Mouse (Mus musculus) forebrain, embryonic 13.5 days (tissue): Measurements from ENCODE around the gene Gm17268. TPM values are rescaled to one million over a fixed set of nuclear protein-coding genes. Genes with fewer than 3 reads are reported as not detected.

Source experiments
- ATAC-seq: fragments of 200-750 bp; cut with Nextera tagmentation; 2 replicates; pipeline ENCODE4 v1.8.0; 2017
- H3K27ac ChIP-seq: fragments of 300-500 bp; sonication (generic); 2 replicates; pipeline ENCODE4 v1.5.1; 2015; ENCODE audit warnings: inconsistent platforms, mild to moderate bottlenecking, moderate library complexity
- H3K27me3 ChIP-seq: fragments of 300-500 bp; sonication (generic); 2 replicates; pipeline ENCODE4 v1.6.1; 2015; ENCODE audit warnings: mild to moderate bottlenecking, inconsistent platforms
- H3K36me3 ChIP-seq: fragments of 300-500 bp; sonication (generic); 2 replicates; pipeline ENCODE4 v1.6.1; 2015; ENCODE audit warnings: mild to moderate bottlenecking, inconsistent platforms; ENCODE audit not compliant: poor library complexity, severe bottlenecking
- H3K4me1 ChIP-seq: fragments of 300-500 bp; sonication (generic); 2 replicates; pipeline ENCODE4 v1.6.1; 2015; ENCODE audit warnings: inconsistent platforms
- H3K4me2 ChIP-seq: fragments of 300-500 bp; sonication (generic); 2 replicates; pipeline ENCODE4 v1.6.1; 2015; ENCODE audit warnings: inconsistent platforms, mild to moderate bottlenecking, moderate library complexity
- H3K4me3 ChIP-seq: fragments of 300-500 bp; sonication (generic); 2 replicates; pipeline ENCODE4 v1.5.1; 2015; ENCODE audit warnings: mild to moderate bottlenecking, inconsistent platforms
- H3K9ac ChIP-seq: fragments of 300-500 bp; sonication (generic); 2 replicates; pipeline ENCODE4 v1.6.1; 2015; ENCODE audit warnings: mild to moderate bottlenecking, inconsistent platforms
- H3K9me3 ChIP-seq: fragments of 300-500 bp; sonication (generic); replicated peaks from 2 replicates; pipeline ENCODE4 v1.6.1; 2016; ENCODE audit warnings: inconsistent platforms
- WGBS: fragments of 180-500 bp; shearing (Covaris S2); methylation state at CpG from one replicate; pipeline ENCODE4 v1.1.7; 2015; 5-methylcytosine and 5-hydroxymethylcytosine counted together
- polyA plus RNA-seq: library from polyadenylated mRNA; unstranded; fragments of >200 nt; fragmentation: Nextera tagmentation; extraction: Ambion mirVana; gene quantifications from 2 replicates; pipeline ENCODE4 v1.2.1, GENCODE M21; 2015

The Gm17268 gene
- polyA plus RNA-seq, 1 experiment from 2014 or later, result not detected

GRCm38 (mm10) chr11:81999469-81999868, 38.9 kb downstream of the Gm17268 start:
- Histone ChIP-seq H3K4me1 (no peaks in the 10 kb centered on the region), H3K27ac (no peak overlapping the region), H3K27me3 (no peaks in the 10 kb centered on the region), H3K36me3 (no peaks in the 10 kb centered on the region), H3K9ac (no peak overlapping the region), H3K9me3 (no peaks in the 10 kb centered on the region), H3K4me2 (no peak overlapping the region), H3K4me3 (no peak overlapping the region)
- no peak for ATAC-seq
- WGBS, result 86% methylated on average over 4 of the region's 4 CpGs

DNA sequence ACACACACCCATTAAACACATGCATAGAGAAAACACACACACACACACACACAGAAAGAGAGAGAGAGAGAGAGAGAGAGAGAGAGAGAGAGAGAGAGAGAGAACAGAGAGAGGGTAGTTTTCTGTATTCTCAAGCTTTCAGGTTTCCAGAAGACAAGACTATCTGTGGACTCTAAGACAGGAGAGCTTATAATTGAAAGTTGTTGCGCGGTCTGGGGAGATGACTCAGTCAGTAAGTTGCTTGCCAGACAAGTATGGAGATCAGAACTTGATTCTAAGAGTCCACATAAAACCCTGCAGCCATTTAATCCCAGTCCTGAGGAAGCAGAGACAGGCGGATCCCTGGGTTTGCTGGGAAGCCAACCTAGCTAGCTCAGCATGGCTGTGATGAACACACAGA, 39.7 kb downstream of the Gm17268 start:
- Histone ChIP-seq H3K27ac (no peak overlapping the region), H3K4me3 (no peak overlapping the region), H3K4me2 (no peak overlapping the region), H3K4me1 (no peaks in the 10 kb centered on the region), H3K36me3 (no peaks in the 10 kb centered on the region), H3K9me3 (no peaks in the 10 kb centered on the region), H3K27me3 (no peaks in the 10 kb centered on the region), H3K9ac (no peak overlapping the region)
- ATAC-seq, result no peak
- whole genome bisulfite sequencing, result 94% methylated on average over 3 of the region's 3 CpGs

DNA sequence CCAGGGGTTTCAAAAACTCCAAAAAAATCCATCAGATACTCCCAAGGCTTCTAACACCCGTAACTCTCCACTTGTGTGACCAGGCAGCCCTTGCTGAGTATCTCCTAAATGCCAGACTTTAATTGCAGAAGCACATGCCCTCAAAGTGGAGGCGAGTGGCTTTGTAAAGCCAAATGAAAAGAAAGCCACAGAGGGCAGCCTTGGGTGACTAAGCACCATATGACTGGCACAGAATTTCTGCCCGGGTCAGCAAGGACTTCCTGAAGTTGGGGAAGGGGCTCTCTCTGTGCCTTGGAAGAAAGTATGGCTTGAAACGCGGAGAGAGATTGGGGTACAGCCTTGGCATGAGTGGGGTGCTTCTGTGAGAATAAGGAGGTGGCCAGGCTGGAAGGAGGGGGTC, 41.3 kb downstream of the Gm17268 start:
- whole genome bisulfite sequencing, result 89% methylated on average over 5 of the region's 5 CpGs
- Histone ChIP-seq H3K27me3 (no peaks in the 10 kb centered on the region), H3K36me3 (no peaks in the 10 kb centered on the region), H3K27ac (no peak overlapping the region), H3K4me1 (no peaks in the 10 kb centered on the region), H3K4me3 (no peak overlapping the region), H3K9me3 (no peaks in the 10 kb centered on the region), H3K9ac (no peak overlapping the region), H3K4me2 (no peak overlapping the region)
- ATAC-seq, result no peak

DNA sequence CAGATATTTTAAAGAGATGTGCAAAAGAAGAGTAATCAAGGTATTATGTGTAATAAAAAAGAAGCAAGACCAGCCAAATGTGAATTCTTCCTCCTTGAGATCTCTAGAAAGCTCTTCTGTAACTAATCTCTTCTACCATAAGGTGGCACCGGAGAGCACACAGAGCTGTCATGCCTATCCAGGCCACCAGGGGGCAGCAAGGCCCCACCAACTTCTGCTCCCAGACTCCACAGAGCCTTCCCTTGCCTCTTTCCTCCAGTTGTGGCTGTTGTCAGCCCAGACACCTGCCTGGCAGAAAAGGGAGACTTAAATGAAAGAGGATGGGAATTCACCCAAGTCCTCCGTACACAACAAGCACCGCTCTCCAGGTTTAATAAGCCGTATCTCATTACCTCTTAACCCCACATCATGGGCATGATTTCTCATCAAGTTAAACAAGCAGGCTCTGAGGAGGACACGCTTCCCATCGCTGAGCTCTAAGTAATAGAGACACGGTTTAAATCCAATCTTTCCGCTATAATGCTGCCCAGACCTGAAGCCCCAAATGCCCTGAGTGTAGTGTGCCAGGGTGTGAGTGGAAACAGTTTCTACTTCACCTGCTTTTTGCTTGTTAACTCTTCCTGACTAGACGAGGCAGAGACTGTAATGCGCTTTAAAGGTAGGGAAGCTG, 42.1 kb downstream of the Gm17268 start:
- Histone ChIP-seq H3K9me3 (no peaks in the 10 kb centered on the region), H3K9ac (no peak overlapping the region), H3K4me2 (no peak overlapping the region), H3K27ac (no peak overlapping the region), H3K4me3 (no peak overlapping the region), H3K36me3 (no peaks in the 10 kb centered on the region), H3K27me3 (no peaks in the 10 kb centered on the region), H3K4me1 (no peaks in the 10 kb centered on the region)
- WGBS, result 69% methylated on average over 10 of the region's 10 CpGs
- 0 out of 2 replicates have a peak, but pooled peaks have one; percentile 36 for ATAC-seq

- no peaks in the 10 kb centered on the region for H3K36me3 ChIP-seq
Observed at GRCm38 (mm10) chr11:81983146-81983545, 55.2 kb downstream of the Gm17268 start.

DNA sequence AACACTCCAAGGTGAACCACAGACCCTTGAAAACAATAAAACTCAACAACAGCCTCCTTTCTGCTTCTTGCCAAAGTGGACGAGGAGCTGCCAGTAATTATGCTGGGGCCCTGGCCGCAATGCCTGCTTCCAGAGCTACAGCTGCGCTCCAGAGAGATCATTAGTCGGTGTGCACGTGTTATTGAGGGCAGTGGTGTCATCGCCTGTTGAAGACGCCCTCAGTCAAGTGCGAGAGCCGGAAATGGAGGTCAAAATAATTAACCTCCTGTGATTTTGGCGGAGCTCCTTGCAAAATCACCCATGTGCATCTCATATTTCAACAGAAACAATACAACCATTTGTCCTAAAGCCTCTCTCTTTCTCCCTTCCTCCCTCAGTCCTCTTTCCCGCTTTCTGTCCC, 56.2 kb downstream of the Gm17268 start:
- Histone ChIP-seq H3K36me3 (no peaks in the 10 kb centered on the region), H3K27me3 (0 out of 2 replicates have a peak, but pooled peaks cover 3% of the 10 kb centered on the region), H3K27ac (no peak overlapping the region), H3K9me3 (no peaks in the 10 kb centered on the region), H3K4me1 (peaks cover 13% of the 10 kb centered on the region), H3K9ac (no peak overlapping the region), H3K4me3 (no peak overlapping the region), H3K4me2 (no peak overlapping the region)
- WGBS, result 34% methylated on average over 11 of the region's 11 CpGs
- ATAC-seq, result no peak

More at GRCm38 (mm10) chr11:81983146-81983545, 55.2 kb downstream of the Gm17268 start:
- no peak for ATAC-seq
- H3K27me3 ChIP-seq, result 0 out of 2 replicates have a peak, but pooled peaks cover 3% of the 10 kb centered on the region
- no peak overlapping the region for H3K4me2 ChIP-seq
- H3K9me3 ChIP-seq, result no peaks in the 10 kb centered on the region
- H3K27ac ChIP-seq, result no peak overlapping the region
- 35% methylated on average over 5 of the region's 5 CpGs for WGBS
- peaks cover 17% of the 10 kb centered on the region for H3K4me1 ChIP-seq
- no peak overlapping the region for H3K9ac ChIP-seq
- no peak overlapping the region for H3K4me3 ChIP-seq

Other genes starting within 250 kb of the Gm17268 start
- 0.25 and 0.37 TPM in 2 replicates for gene 5530401A14Rik, start 177.9 kb downstream of the Gm17268 start, polyA plus RNA-seq
- gene Asic2, start 70.1 kb downstream of the Gm17268 start, polyA plus RNA-seq, result 2.3 and 2.9 TPM in 2 replicates
- gene Ccl2, start 3.0 kb downstream of the Gm17268 start, polyA plus RNA-seq, result 0.72 and 0.76 TPM in 2 replicates
- not detected in 2 replicates for gene Ccl7, start 7.2 kb upstream of the Gm17268 start, polyA plus RNA-seq
- not detected in 2 replicates for gene Ccl11, start 19.3 kb upstream of the Gm17268 start, polyA plus RNA-seq
- gene Ccl12, start 63.3 kb upstream of the Gm17268 start, polyA plus RNA-seq, result 0.37 and 0.57 TPM in 2 replicates
- gene Ccl8, start 76.6 kb upstream of the Gm17268 start, polyA plus RNA-seq, result not detected in 2 replicates